Mouse (Mus musculus) c-Kit-positive CD71-positive TER-119-positive erythroid progenitor cells, embryonic 14.5 days (primary cell): ENCODE measurements at regions not wholly inside any gene's neighbourhood (a gene's known extent, or its start where the extent isn't known, plus 50 kb on each side); places are given as distances from the start of the nearest gene placed in this dataset.

Source experiments
- DNase-seq: peaks from one replicate; pipeline ENCODE4 v3.0.0-alpha.2; 2013; ENCODE audit warnings: low spot score

DNA sequence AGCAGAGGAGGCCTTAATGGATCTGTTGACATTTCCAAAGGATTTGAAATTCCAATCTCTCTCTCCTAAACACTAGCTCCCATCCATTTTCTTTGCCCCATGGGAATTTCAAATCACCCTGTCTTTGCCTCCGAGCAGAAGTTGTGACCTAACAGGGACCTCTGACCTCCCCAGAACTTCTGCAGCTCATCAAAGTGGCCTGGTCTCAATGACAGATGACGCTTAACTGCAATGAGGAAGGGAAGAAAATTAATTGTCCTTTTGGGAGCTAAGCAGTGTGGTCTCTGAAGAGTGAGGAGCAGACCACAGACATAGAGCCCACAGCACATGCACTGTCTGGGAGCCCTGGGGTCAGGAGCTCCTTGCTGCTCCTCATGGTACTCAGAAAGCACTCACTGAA, 155.3 kb downstream of the Tox3 start:
- DNase-seq: no peak

DNA sequence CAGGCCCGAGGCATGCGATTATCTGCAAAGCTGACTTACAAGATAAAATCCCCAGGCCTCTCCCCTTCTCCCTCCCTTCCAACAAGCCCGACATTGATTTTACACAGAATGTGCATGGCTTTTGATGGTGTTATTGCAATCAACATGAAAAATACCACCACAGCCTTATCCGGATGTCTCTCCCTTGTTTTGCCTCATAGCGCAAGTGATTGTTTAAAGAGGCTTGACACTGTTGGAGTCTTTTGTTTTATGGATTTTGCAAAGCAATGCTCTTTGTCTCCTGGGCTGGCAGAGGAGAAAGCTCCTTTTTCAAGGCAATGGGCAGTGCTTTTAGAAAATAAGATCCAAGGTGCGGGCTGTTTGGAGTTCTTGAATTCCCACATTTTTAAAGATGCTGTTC, 165.3 kb downstream of the Tox3 start:
- no peak for DNase-seq

DNA sequence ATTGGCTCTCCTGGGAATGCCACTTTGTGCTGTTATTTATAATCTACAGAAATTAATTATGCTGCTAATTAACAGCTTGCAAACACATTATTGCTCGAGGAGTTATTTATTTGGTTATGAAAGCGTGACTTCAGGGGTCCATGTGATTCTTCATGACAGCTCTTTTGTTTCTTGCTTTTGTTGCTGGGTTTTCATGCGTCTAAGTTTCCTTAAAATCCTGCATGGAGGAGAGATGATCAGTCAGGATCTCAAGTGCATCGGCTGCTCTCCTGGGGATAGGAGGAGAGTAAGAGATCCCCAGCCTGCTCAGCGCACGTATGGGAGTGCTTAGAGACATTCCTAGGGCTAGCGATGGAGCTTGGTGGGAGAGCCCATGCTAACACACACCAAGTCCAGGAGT, 171.4 kb downstream of the Tox3 start:
- no peak for DNase-seq

DNA sequence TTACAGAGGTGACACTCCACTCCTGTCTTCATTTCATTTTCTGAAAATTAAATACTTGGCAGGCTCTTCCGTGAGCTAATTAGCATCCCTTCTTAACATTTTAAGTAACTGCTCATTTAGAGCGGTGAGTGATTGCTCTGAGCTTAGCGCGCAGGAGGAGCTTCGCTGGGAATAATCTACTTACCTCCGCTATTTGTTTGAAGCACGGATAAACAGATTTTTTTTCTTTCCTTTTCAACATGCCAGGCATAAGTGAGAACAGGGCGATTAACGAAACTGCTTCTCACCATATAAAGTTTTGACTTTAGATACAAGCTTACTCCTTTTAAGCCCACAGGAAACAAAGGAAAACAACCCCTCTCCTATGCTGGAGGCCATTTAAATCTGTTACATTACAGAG, 171.8 kb downstream of the Tox3 start:
- DNase-seq: no peak

DNA sequence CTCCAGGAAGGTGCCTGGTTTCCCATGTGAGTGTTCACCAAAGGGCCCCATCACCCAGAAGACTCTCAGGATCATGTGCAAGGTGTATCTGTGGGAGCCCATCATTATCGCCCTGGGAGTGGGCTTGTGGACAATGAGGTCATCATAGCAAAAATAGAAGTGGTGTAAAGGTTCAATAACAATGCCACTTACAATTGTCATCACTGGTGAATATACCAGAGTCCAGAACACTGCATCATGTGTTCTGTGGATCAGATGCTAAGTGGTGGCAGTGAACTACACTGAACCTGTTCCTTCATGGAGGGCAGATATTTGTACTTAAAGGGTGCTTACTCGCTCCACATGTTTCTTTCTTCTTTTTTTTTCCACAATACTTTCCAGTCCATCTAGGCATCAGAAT, 181.5 kb downstream of the Tox3 start:
- DNase-seq: no peak

DNA sequence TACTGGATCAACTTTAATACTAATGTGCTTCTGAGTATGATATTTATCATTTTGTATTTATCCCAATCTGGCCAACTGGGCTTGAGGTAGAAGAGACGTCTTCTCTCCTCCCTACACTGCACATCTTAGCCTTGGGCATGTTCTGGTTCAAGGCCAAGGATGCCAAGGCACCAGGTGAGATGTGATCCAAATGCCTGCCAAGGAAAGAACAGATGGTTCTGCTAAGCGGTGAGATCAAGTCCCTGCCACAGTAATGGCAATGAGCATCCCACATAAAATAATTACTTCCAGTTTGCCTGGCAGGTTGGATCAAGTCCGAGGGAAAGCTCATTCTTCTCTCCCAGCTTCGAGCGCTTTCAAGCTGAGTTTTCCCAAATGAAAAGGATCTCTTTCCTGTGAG, 196.7 kb downstream of the Tox3 start:
- DNase-seq: no peak

DNA sequence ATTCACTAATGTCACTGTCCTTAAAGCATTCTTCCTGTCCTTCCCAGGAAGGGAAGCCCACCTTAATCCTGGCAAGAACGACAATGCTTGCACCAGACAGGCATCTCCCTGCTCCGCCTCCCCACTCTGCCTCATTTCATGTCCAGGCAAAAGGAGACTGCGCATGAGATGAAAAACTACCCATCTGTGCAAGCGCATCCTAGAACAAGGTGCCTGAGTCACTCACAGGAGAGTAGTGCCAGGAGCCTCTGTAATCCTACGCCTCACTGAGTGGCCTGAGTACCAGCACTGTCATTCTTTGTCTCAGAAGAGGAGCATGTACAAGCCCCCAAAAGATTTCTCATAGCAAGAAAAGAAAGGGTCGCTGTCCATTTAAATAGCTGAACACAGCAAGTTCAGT, 198.2 kb downstream of the Tox3 start:
- DNase-seq: no peak

DNA sequence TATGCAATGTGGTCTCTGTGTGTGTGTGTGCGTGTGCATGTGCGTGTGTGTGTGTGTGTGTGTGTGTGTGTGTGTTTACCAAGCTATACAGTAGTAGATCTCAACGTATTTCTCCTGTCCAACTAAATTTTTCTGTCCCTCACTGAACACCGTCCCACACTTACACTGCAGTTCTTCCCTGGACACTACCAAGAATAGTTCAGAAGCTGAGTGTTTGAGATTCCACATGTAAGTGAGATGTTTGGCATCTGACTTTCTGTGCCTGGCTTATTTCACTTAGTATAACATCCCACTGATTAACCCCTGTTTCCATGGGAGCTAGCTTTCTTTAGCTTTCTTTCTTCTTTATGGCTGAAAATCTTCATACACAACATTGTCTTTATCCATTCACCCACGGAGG, 213.5 kb downstream of the Tox3 start:
- DNase-seq: no peak

DNA sequence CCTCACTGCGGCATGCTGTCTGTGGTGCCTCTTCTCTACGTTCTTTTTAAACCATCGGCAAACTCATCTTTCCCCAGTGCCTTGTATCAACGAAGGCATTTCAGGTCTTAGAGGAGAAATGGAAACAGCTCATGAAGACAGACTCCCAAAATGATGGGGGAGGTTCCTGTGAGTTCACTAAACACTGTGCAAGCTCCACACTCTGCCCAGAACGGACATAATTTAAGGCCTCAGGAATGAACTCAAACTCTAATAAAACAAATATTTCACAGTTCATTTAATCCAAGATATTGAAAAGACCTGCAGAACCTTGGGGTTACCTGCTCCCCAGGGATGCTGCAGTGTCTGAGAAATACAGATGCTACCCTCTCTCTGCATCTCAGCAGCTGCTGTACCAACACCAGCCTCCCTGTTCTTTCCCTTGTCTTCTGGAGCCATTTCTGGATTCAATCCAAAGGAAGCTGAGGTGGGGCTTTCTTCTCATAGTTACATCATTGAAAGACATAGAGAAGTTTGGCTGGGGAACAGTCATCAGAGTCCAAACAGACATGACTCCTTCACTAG, 217.4 kb downstream of the Tox3 start:
- no peak for DNase-seq

DNA sequence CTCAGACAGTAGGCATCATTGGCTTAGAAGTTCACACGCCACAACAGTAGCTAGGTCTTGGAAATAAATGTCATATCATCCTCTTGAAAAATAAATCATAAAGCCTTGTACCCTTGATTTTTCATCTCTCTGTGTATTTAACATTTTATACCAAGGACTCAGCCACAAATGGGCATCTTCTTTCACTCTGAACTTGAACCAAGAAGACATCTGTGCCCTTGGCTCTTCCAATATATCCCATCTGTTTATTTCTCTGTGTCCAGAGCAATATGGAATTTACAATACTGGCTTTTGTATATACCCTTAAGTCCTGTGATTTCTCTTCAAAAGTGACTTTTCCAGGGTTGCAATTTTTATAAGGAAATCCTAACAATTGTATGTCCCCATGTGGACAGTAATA, 222.7 kb downstream of the Tox3 start:
- no peak for DNase-seq

DNA sequence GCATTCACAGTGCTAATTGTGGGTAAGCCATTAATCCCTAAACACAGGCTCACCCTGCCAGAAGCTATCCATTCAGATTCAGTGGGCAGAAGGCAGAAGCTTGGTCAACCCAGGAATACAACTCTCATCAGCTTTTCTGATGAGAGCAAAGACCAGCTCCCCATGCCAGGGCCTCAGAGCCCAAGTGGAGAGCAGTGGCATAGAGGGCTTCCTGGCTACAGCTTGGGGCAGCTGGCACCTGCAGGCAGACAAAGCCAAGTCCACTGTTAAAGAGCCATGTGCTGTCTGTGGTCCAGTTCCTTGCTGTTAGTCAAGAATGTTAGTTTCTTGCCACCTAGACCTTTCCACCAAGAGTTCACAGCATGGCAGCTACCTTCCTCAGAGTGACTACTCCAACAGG, 225.0 kb downstream of the Tox3 start:
- DNase-seq: no peak

DNA sequence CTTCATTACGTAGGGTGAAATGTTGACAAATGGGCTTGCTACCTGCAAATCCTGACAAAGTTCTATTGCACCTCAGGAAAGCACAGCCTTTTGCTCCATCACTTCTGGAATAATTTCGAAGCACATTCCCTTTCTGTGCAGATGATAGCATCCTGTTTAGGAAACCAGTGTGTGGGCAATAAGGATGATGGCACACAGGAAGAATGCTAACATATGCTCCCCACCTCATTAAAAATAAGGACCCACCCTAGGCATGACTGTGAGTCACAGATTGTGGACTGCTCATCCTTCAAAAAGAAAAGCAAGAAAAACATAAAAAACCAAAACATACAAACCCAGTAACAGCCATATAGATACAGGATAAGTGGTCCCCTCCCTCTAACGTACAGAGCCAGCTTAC, 226.2 kb downstream of the Tox3 start:
- no peak for DNase-seq

DNA sequence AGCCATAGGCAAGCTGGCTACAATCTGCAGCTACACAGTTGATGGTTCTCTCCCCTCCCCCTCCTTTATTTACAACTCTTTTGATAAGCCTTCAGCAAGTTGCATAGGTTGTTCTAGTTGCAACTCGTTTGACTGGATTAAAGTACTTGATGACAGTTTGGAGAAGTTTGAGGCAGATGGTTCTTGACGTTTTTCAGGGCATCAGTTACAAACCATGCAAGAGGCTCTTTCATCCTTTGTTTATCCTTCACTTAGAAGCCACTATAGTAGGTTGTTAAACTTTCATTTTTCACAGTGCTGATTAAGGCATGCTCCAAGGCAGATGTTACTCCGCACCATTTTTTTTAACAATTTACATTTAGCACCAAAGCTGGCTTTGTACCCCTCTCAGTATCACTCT, 227.1 kb downstream of the Tox3 start:
- no peak for DNase-seq

DNA sequence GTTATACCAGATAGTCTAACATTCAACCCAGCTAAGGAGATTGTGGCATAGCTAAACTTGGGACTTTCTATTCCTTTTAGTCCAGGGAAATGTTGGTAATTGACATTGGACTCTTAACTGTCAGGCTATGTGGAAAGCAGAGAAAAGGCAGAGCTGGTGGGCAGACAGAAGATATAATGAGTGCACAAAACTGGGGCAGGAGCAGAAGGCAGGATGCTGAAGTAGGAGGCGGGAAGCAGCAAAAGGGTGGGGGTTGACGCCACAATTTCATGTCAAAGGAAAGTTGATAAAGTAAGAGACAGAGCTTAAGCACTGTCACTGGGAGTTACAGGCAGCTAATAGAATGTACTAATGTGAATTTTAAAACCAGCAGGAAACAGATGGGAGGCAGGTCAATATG, 232.7 kb downstream of the Tox3 start:
- no peak for DNase-seq

DNA sequence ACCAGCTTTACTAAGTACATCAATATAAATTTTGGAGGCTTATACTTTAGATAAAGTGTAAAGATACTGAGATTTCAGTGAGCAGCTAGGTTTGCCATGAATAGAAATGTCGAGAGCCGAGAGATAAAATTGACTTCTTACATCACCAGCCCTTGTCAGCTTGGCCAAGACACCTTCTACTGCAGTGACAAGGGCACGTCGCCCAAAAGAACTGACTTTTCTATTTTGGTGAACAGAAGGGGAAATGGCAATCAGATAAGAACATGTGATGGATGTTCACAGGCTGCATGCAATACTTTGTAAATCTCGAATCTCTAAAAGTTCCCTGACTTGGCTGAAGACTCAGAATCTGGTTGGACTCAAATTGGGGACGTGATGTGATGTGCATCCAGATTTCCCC, 247.6 kb downstream of the Tox3 start:
- DNase-seq: no peak

DNA sequence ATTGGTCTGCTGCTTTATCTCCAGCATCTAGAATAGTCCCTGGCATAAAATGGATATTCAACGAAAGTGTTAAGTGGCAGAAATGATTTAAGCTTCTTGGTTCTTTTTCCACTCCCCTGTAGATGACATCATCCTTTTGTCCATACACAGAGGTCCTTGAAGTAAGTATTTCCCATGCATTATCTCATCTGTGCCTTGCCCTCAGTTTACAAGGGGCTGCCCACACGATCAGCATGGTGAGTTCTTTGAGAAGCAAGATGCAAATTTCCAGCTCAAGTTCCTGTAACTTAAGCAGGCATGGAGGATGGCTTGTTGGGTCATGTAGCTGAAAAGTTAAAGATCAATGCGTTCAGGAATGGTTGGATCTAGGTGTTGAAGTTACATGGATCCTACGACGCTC, 265.5 kb downstream of the Tox3 start:
- DNase-seq: no peak

DNA sequence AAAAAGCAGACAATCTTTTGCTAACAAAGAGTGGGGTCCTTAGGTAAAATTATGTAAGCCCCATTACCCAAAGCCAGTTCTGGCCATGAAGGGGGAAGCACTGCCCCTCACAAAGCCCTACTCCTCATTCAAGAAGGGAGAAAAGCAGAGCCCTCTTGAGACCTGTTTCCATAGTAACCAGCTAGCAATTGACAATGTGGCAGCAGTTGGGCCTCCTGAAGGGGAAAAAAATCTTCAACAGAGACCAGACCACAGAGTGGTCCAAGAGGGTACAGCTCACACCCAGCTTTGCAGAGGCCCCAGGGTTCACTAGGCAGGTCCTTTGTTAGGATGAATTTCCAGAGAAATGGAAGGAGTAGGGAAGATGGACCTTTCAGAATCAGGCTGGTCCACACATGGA, 271.8 kb downstream of the Tox3 start:
- DNase-seq: no peak

DNA sequence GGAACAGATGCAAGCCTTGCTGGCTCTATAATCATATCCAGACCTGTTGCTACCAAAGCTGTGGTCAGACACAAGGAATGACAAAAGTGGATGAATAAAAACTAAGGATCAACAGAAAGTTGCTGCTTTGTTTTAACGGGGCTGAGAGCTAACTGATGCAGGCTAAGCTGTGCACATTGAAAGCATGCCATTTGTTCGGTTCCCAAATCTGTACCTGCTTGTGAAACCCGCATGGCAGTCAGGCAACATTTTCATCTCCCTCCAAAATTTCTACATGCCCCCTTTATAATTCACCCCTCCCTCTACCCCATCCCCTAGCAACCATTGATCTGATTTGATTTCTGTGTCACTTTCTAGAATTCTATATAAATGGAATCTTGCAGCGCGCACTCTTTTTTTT, 272.3 kb downstream of the Tox3 start:
- no peak for DNase-seq

DNA sequence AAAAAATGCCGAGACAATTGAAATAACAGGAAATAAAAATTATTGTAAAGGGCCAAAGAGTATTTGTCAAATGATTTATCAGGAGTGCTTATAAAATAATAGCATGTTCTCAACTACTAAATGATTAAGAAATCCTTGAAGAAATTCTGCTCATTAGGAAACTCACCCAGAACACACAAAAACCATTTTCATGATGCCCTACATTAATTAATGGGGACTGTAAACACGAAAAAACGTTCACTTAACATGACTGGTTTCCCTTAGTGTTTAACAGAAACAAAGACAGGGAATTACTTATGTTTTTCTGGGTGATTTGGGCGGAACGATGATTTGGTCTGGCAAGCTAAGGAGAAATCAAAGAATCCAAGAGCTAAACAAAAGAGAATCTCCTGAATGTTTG, 278.1 kb downstream of the Tox3 start:
- no peak for DNase-seq

DNA sequence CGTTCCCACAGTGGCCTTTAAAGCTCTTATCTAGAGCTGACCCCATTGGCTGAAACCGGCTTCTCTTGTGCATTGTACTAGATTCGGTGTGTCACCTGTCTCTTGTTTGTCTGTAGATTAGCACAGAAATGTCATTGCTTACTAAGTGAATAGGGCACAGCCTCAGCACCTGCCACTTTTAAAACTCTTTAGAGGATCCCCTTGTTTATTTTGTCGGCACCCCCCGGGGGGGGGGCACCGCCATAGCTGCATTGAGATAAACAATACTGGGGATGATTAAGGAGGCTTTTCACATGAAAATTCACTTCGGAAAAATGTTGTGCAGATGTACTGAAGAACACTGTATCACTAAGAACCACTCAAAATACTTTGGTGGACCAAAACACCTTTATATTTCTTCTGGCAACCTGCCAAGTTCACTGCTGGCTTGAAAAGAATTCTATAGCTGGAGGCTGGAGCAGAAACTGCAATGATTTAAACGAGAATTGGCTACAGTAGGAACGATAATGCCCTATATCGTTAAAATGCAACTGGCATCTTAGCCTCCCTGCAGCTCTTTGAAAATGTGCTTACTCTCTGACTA, 278.6 kb downstream of the Tox3 start:
- no peak for DNase-seq

DNA sequence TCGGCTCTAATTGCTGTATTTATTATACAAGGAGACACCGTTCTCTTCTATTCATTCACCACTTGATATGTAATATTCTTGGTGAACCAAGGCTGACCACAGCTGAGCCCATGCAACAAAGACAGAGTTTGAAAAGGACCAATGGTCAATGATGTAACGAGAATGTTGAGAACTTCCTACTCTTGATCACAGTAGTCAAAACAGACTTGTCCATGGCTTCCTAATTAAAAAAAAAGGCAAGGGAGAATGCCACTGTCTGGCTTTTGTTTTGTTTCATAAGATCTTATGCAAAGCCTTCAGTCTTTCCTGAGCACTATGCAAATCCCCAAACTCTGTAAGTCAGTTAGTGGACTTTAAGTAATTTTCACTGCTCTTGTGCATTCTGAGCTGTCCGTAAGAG, 279.7 kb downstream of the Tox3 start:
- no peak for DNase-seq

DNA sequence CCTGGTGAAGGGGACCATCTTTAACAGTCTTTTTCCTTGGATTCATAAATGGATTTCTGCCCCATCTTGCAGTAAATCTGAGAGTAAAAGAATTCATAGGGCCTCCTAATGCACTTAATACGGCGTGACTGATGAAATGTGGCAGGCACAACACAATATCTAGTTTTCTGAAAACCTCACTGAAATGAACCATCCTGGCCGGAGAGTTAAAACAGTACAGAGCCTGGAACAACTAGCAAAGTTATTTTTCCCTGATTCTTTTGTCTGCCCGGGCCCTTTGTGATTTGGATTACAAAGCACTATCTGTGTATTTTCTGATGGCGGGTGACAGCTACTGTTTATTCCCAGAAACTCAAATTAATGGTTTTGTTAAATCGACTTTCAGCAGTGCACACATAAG, 283.8 kb downstream of the Tox3 start:
- DNase-seq: no peak

DNA sequence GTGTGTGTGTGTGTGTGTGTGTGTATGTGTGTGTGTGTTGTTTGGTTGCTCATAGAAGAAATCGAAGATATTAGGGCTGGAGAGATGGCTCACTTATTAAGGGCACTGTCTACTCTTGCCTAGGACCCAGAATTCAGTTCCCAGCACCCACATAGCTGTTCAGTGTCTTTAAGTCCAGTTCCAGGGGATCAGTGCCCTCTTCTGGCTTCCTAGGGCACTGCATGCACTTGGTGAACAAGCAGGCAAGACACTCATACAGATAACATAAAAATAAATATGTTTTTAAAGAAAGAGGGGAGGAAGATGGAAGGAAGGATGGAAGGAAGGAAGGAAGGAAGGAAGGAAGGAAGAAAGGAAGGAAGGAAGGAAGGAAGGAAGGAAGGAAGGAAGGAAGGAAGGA, 284.9 kb downstream of the Tox3 start:
- no peak for DNase-seq

DNA sequence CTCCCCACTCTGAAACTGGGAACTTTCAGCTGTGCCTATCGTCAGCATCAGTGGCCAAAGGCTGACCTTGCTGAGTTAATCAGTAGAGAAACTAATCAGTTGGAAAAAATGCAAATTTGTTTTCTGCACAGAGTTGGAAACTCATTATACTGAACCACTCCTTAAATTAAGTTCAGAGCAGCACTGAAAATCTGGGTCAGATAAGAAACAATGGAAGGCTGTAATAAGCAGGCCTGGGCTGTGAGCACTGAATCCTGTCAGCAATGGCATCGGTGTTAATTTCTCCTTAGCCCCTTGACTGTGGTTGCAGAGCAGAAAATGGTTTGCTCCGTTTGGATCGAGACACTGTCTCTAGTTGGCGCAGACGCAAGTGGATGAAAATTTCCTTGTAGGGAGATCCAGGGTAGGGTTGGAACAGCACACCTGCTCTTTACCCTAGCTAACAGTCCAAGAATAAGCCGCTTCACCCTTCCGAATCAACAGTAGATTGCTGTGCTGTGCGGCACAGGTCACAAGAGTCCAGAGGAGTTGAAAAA, 289.4 kb downstream of the Tox3 start:
- no peak for DNase-seq

DNA sequence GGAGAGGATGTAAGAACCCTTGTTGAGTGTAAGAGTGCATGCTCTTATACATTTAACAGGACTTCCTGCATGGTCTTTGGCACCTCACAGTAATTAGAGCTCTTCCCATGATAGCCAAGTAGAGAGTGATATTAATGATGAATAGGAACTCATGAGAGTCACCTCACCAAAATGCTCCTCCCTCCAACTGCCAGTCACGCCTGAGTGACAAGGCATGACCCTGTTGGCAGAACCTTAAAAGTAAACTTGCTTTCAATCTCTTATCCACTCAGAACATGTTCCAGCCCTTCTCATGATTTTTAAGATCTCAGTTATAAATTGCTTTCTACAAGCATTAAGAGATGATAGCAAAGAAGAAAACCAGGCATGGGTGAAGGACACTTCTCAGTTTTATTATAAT, 291.8 kb downstream of the Tox3 start:
- DNase-seq: no peak
